ENCODE assay signal across 26 mouse cellular contexts in the genomic region with DNA sequence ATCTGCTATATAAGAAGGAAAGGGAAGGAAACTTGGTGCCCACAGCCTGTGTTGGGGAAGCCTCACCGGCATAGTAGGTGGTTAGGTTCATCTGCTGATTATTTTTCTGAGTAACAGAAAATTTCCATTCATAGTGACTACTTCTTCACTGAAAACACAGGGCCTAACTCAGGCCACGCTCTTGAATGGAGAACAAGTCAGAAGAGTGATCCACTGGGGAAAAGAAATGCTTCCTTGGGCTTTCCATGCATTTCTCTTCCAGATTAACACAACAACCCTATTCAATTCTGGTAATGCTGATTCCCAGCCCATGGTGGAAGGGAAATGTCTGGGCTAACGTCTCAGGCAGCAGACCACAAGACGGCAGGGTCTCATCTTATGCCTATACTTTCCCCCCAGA.
"Had no signal": no experiment of that assay in that cellular context is flagged by ENCODE, and none has a peak within 500 bp of the region (broad histone marks: within the 10 kb centered on the region; RNA-seq: fewer than 3 reads in every experiment).

No protein-coding gene starts in this region.

- H3K4me1 ChIP-seq: limb, embryonic 10.5 days; limb, embryonic 12.5 days had no signal

- H3K27me3 ChIP-seq: heart, embryonic 13.5 days; heart, embryonic 15.5 days; hindbrain, embryonic 12.5 days; liver, embryonic 13.5 days had no signal

- H3K4me3 ChIP-seq: gastrocnemius, adult 2 months; heart, adult 2 months; heart, embryonic 13.5 days; heart, embryonic 15.5 days; hindbrain, embryonic 10.5 days; hindbrain, embryonic 12.5 days; layer of hippocampus, adult 2 months; left cerebral cortex, adult 2 months; limb, embryonic 10.5 days; limb, embryonic 12.5 days; liver, embryonic 13.5 days had no signal

- H3K9ac ChIP-seq: heart, embryonic 13.5 days; heart, embryonic 15.5 days; hindbrain, embryonic 12.5 days; hindbrain, embryonic 14.5 days; limb, embryonic 12.5 days; liver, embryonic 13.5 days had no signal

- H3K36me3 ChIP-seq: heart, embryonic 13.5 days; heart, embryonic 15.5 days; hindbrain, embryonic 10.5 days; hindbrain, embryonic 12.5 days; limb, embryonic 10.5 days; limb, embryonic 12.5 days; liver, embryonic 13.5 days had no signal

- DNase-seq: gastrocnemius, adult 2 months; gastrocnemius, postnatal 10 days; gastrocnemius, postnatal 25 days; heart, adult 2 months; heart, postnatal 14 days; heart, postnatal 4 days; kidney, adult 18-20 months; kidney, adult 8-10 months; kidney, postnatal 10 days; kidney, postnatal 25 days; kidney, postnatal 4 days; liver; liver, embryonic 13.5 days had no signal

- H3K4me2 ChIP-seq: heart, embryonic 13.5 days; heart, embryonic 15.5 days; hindbrain, embryonic 12.5 days; hindbrain, embryonic 14.5 days; limb, embryonic 12.5 days; liver, embryonic 11.5 days; liver, embryonic 13.5 days had no signal

- ATAC-seq: hindbrain, embryonic 16.5 days; inflammation-experienced regulatory T-cells, adult 6 months; intestine, embryonic 16.5 days had no signal

- H3K9me3 ChIP-seq: heart, embryonic 13.5 days; heart, embryonic 15.5 days; hindbrain, embryonic 10.5 days; hindbrain, embryonic 12.5 days; limb, embryonic 10.5 days; limb, embryonic 12.5 days; liver, embryonic 13.5 days had no signal

- H3K27ac ChIP-seq: gastrocnemius, adult 2 months; heart, adult 2 months; heart, embryonic 13.5 days; heart, embryonic 15.5 days; hindbrain, embryonic 10.5 days; hindbrain, embryonic 12.5 days; hindbrain, embryonic 14.5 days; layer of hippocampus, adult 2 months; left cerebral cortex, adult 2 months; limb, embryonic 10.5 days; limb, embryonic 12.5 days; liver, embryonic 13.5 days had no signal
